ENCODE assay signal across 15 mouse cellular contexts in genomic region chr4:63071413-63072260, GRCm38 (mm10).
DNase-seq lines count a peak whose midpoint lies in the region; ATAC-seq lines count a peak whose summit lies in the region.
"Had no signal": no experiment of that assay in that cellular context is flagged by ENCODE, and none has a peak within 500 bp of the region (broad histone marks: within the 10 kb centered on the region; RNA-seq: fewer than 3 reads in every experiment).

No protein-coding gene starts in this region.

- WGBS in heart, embryonic 11.5 days (ENCODE audit: insufficient replicate concordance) = 40% methylated on average over 15 of the region's 15 CpGs
- 29% methylated on average over 15 of the region's 15 CpGs for WGBS in kidney, embryonic 15.5 days
- WGBS in intestine, embryonic 16.5 days = 32% methylated on average over 15 of the region's 15 CpGs

- peak; percentile 72 for ATAC-seq in heart, embryonic 11.5 days (replicated peaks; ENCODE audit: insufficient number of reproducible peaks, low FRiP score, low TSS enrichment)
- ATAC-seq in kidney, embryonic 15.5 days (replicated peaks; ENCODE audit: low FRiP score) = peak; percentile 80
- peak; percentile 86 for ATAC-seq in intestine, embryonic 16.5 days
- ATAC-seq: midbrain, embryonic 13.5 days; Patski had no signal

- no peaks in the 10 kb centered on the region for H3K27me3 ChIP-seq in heart, embryonic 11.5 days (ENCODE audit: control insufficient read depth, insufficient read depth, low read length)
- H3K27me3 ChIP-seq in kidney, embryonic 15.5 days = no peaks in the 10 kb centered on the region
- no peaks in the 10 kb centered on the region for H3K27me3 ChIP-seq in intestine, embryonic 16.5 days (replicated peaks; ENCODE audit: control insufficient read depth, insufficient read depth, low read length)
- H3K27me3 ChIP-seq: forebrain, embryonic 12.5 days; limb, embryonic 13.5 days; midbrain, embryonic 13.5 days; Patski had no signal

- H3K9me3 ChIP-seq in heart, embryonic 11.5 days (replicated peaks; ENCODE audit: control insufficient read depth, low read length) = no peaks in the 10 kb centered on the region
- H3K9me3 ChIP-seq in kidney, embryonic 15.5 days (replicated peaks) = no peaks in the 10 kb centered on the region
- H3K9me3 ChIP-seq in intestine, embryonic 16.5 days (ENCODE audit: control insufficient read depth, low read length) = no peaks in the 10 kb centered on the region
- H3K9me3 ChIP-seq: forebrain, embryonic 12.5 days; limb, embryonic 13.5 days; midbrain, embryonic 13.5 days had no signal

- no peak overlapping the region for H3K4me2 ChIP-seq in heart, embryonic 11.5 days
- no peak overlapping the region for H3K4me2 ChIP-seq in kidney, embryonic 15.5 days
- no peak overlapping the region for H3K4me2 ChIP-seq in intestine, embryonic 16.5 days (ENCODE audit: low read depth, low read length)
- H3K4me2 ChIP-seq: forebrain, embryonic 12.5 days; limb, embryonic 13.5 days; midbrain, embryonic 13.5 days had no signal

- intact Hi-C loops in heart, postnatal 14 days (cut with DNase I) = no loop called here
- intact Hi-C loops in gastrocnemius, postnatal 36 days (cut with DNase I) = no loop called here

- no peak overlapping the region for H3K9ac ChIP-seq in heart, embryonic 11.5 days (ENCODE audit: low read depth, low read length)
- H3K9ac ChIP-seq in kidney, embryonic 15.5 days = no peak overlapping the region
- 0 out of 2 replicates have a peak overlapping the region, but pooled peaks have one; percentile 32 for H3K9ac ChIP-seq in intestine, embryonic 16.5 days (ENCODE audit: low read depth, low read length)
- H3K9ac ChIP-seq: forebrain, embryonic 12.5 days; limb, embryonic 13.5 days; midbrain, embryonic 13.5 days had no signal

- H3K4me3 ChIP-seq in heart, embryonic 11.5 days (ENCODE audit: low read depth, low read length) = no peak overlapping the region
- H3K4me3 ChIP-seq in kidney, embryonic 15.5 days (replicated peaks) = no peak overlapping the region
- no peak overlapping the region for H3K4me3 ChIP-seq in intestine, embryonic 16.5 days (ENCODE audit: low read length)
- H3K4me3 ChIP-seq: forebrain, embryonic 12.5 days; limb, embryonic 13.5 days; midbrain, embryonic 13.5 days had no signal

- peaks cover 23% of the 10 kb centered on the region for H3K4me1 ChIP-seq in heart, embryonic 11.5 days (ENCODE audit: control insufficient read depth, insufficient read depth, low read length)
- H3K4me1 ChIP-seq in kidney, embryonic 15.5 days = peaks cover 64% of the 10 kb centered on the region
- peaks cover 32% of the 10 kb centered on the region for H3K4me1 ChIP-seq in intestine, embryonic 16.5 days (ENCODE audit: control insufficient read depth, insufficient read depth, low read length)
- H3K4me1 ChIP-seq: forebrain, embryonic 12.5 days had no signal

- H3K36me3 ChIP-seq in heart, embryonic 11.5 days (ENCODE audit: control insufficient read depth, insufficient read depth, low read length) = no peaks in the 10 kb centered on the region
- 0 out of 2 replicates have a peak, but pooled peaks cover 4% of the 10 kb centered on the region for H3K36me3 ChIP-seq in kidney, embryonic 15.5 days
- H3K36me3 ChIP-seq in intestine, embryonic 16.5 days (ENCODE audit: control insufficient read depth, insufficient read depth, low read length) = no peaks in the 10 kb centered on the region
- H3K36me3 ChIP-seq: forebrain, embryonic 12.5 days; midbrain, embryonic 13.5 days had no signal

- H3K27ac ChIP-seq in heart, embryonic 11.5 days (ENCODE audit: low read depth, low read length) = no peak overlapping the region
- H3K27ac ChIP-seq in kidney, embryonic 15.5 days = peak overlapping the region; percentile 86
- H3K27ac ChIP-seq in intestine, embryonic 16.5 days (ENCODE audit: low read length) = peak overlapping the region; percentile 68
- H3K27ac ChIP-seq: forebrain, embryonic 12.5 days; limb, embryonic 13.5 days; midbrain, embryonic 13.5 days had no signal

- no peak for DNase-seq in heart, postnatal 14 days
- DNase-seq in kidney, adult 18-20 months = no peak
- DNase-seq in lung, postnatal 36 days = peak; percentile 8
- DNase-seq in gastrocnemius, postnatal 36 days = no peak
- DNase-seq in spleen, postnatal 10 days (ENCODE audit: low spot score in 2 of 2) = no peak
- DNase-seq: cerebellum, adult 18-20 months; right cerebral cortex, postnatal 25 days; thymus, postnatal 25 days had no signal
